Mouse (Mus musculus): ENCODE measurements around the gene Babam2.

- TF ChIP-seq CTCF (IDR thresholded peaks at IDR 0.05; ENCODE audit: extremely low read depth, insufficient read length, insufficient replicate concordance, low read depth, low read length) (no peak), POLR2A (IDR thresholded peaks at IDR 0.05; ENCODE audit: low read depth, low read length) (no peak)
These were observed 65.3 kb downstream of the Babam2 start for GRCm38 (mm10) chr5:31762773-31763172.

Measured in small intestine, adult 2 months (tissue).